Mouse (Mus musculus) CH12F3 (cell line): ENCODE measurements around the gene Ccdc60.
"Not testable (repeated sequence)": the region's sequence is repeated elsewhere in the genome, so short reads cannot be mapped to it uniquely, and the experiment has no call there.

Experiments
- in situ Hi-C: fragments of 300-500 bp; cut with MboI; formaldehyde crosslinking; loops from 2 replicates; pipeline ENCODE4 v1.14.3; 2020; ENCODE audit warnings: low sequenced_read_pairs

Ccdc60 gene

GRCm38 (mm10) chr5:116288849-116289570, at the start of gene Ccdc60:
Ccdc60 (minus strand) TSS chr5:116288985.
- in situ Hi-C loops = no loop called here

GRCm38 (mm10) chr5:116336191-116336590, 47.4 kb upstream of the Ccdc60 start:
- in situ Hi-C loops = no loop called here

- in situ Hi-C loops = no loop called here
Measured at GRCm38 (mm10) chr5:116328911-116329310, 40.1 kb upstream of the Ccdc60 start.

GRCm38 (mm10) chr5:116323401-116323800, 34.6 kb upstream of the Ccdc60 start:
- in situ Hi-C loops = no loop called here

- in situ Hi-C loops = no loop called here
Measured at GRCm38 (mm10) chr5:116322365-116323027, 33.7 kb upstream of the Ccdc60 start.

- in situ Hi-C loops = no loop called here
Measured at GRCm38 (mm10) chr5:116313711-116314110, 24.9 kb upstream of the Ccdc60 start.

GRCm38 (mm10) chr5:116312111-116312737, 23.4 kb upstream of the Ccdc60 start:
- in situ Hi-C loops = no loop called here

GRCm38 (mm10) chr5:116311636-116312035, 22.9 kb upstream of the Ccdc60 start:
- in situ Hi-C loops = no loop called here

- in situ Hi-C loops = no loop called here
Measured at GRCm38 (mm10) chr5:116309383-116309801, 20.6 kb upstream of the Ccdc60 start.

- in situ Hi-C loops = no loop called here
Measured at GRCm38 (mm10) chr5:116305557-116305956, 16.8 kb upstream of the Ccdc60 start.

- in situ Hi-C loops = not testable (repeated sequence)
Measured at GRCm38 (mm10) chr5:116305146-116305545, 16.4 kb upstream of the Ccdc60 start.

- in situ Hi-C loops = no loop called here
Measured at GRCm38 (mm10) chr5:116300984-116301383, 12.2 kb upstream of the Ccdc60 start.

GRCm38 (mm10) chr5:116293501-116293900, 4.7 kb upstream of the Ccdc60 start:
- in situ Hi-C loops = no loop called here

GRCm38 (mm10) chr5:116290584-116290983, 1.8 kb upstream of the Ccdc60 start:
- in situ Hi-C loops = no loop called here

- in situ Hi-C loops = no loop called here
Measured at GRCm38 (mm10) chr5:116289897-116290296, 1.1 kb upstream of the Ccdc60 start.

GRCm38 (mm10) chr5:116288183-116288582, 602 bp downstream of the Ccdc60 start:
- in situ Hi-C loops = no loop called here

GRCm38 (mm10) chr5:116285532-116286176, 3.1 kb downstream of the Ccdc60 start:
- in situ Hi-C loops = no loop called here

- in situ Hi-C loops = no loop called here
Measured at GRCm38 (mm10) chr5:116280518-116280917, 8.3 kb downstream of the Ccdc60 start.

GRCm38 (mm10) chr5:116278436-116278918, 10.3 kb downstream of the Ccdc60 start:
- in situ Hi-C loops = no loop called here

GRCm38 (mm10) chr5:116277951-116278350, 10.8 kb downstream of the Ccdc60 start:
- in situ Hi-C loops = no loop called here

GRCm38 (mm10) chr5:116274818-116275217, 14.0 kb downstream of the Ccdc60 start:
- in situ Hi-C loops = no loop called here
